Mouse (Mus musculus): ENCODE results near the gene Plin3. TPM values are rescaled to one million over a fixed set of nuclear protein-coding genes. Genes with fewer than 3 reads are reported as not detected.

The Plin3 gene
- polyA plus RNA-seq, 1 experiment from 2014 or later, result 26.2 TPM

GRCm38 (mm10) chr17:56282802-56283201 is 9.9 kb downstream of the Plin3 start:
- Histone ChIP-seq H3K27me3 (ENCODE audit: control insufficient read depth, insufficient read depth, low read length) (no peaks in the 10 kb centered on the region), H3K4me3 (ENCODE audit: low read depth, low read length) (no peak overlapping the region), H3K4me1 (replicated peaks; ENCODE audit: control insufficient read depth, insufficient read depth, low read length) (no peaks in the 10 kb centered on the region), H3K36me3 (ENCODE audit: control insufficient read depth, insufficient read depth, low read length) (no peaks in the 10 kb centered on the region), H3K9ac (ENCODE audit: low read depth, low read length) (no peak overlapping the region), H3K4me2 (replicated peaks; ENCODE audit: low read depth, low read length) (no peak overlapping the region), H3K9me3 (ENCODE audit: control insufficient read depth, low read length) (no peaks in the 10 kb centered on the region), H3K27ac (ENCODE audit: low read depth, low read length) (no peak overlapping the region)
- no peak for DNase-seq (ENCODE audit: low spot score)
- no peak for ATAC-seq (ENCODE audit: low FRiP score)
- 93% methylated on average over 4 of the region's 4 CpGs for WGBS

DNA sequence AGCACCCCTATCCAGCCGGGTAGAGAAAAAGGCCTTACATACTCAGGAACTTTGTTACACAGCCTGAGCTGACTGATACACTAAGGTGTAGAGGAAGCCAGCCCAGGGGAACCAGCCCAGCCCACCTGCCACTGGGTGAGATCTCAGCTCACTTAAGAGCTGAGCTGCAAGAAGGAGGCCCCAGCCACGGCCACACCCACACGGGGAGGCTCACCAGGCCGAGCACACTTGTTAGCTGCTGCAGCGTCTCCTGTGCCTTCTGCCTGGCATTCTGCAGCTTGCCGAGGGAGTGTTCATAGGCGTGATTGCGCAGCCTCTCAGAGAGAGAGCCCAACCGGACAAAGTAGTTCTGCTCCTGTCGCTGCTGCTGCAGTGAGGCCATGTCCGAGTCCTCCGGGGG is 11.5 kb downstream of the Plin3 start:
- WGBS, result 93% methylated on average over 12 of the region's 12 CpGs
- Histone ChIP-seq H3K36me3 (ENCODE audit: control insufficient read depth, insufficient read depth, low read length) (no peaks in the 10 kb centered on the region), H3K4me1 (replicated peaks; ENCODE audit: control insufficient read depth, insufficient read depth, low read length) (no peaks in the 10 kb centered on the region)

GRCm38 (mm10) chr17:56279481-56280155 is 13.1 kb downstream of the Plin3 start:
- no peaks in the 10 kb centered on the region for H3K36me3 ChIP-seq (ENCODE audit: control insufficient read depth, insufficient read depth, low read length)
- ATAC-seq (ENCODE audit: low FRiP score) (no peak), DNase-seq (ENCODE audit: low spot score) (no peak)
- 90% methylated on average over 12 of the region's 12 CpGs for WGBS
- H3K4me3 ChIP-seq (ENCODE audit: low read depth, low read length), result no peak overlapping the region
- no peak overlapping the region for H3K27ac ChIP-seq (ENCODE audit: low read depth, low read length)
- H3K9me3 ChIP-seq (ENCODE audit: control insufficient read depth, low read length), result no peaks in the 10 kb centered on the region
- no peaks in the 10 kb centered on the region for H3K4me1 ChIP-seq (replicated peaks; ENCODE audit: control insufficient read depth, insufficient read depth, low read length)
- H3K9ac ChIP-seq (ENCODE audit: low read depth, low read length), result no peak overlapping the region
- no peak overlapping the region for H3K4me2 ChIP-seq (replicated peaks; ENCODE audit: low read depth, low read length)
- H3K27me3 ChIP-seq (ENCODE audit: control insufficient read depth, insufficient read depth, low read length), result no peaks in the 10 kb centered on the region

More for the DNA sequence above, 11.5 kb downstream of the Plin3 start:
- Histone ChIP-seq H3K9ac (ENCODE audit: low read depth, low read length) (no peak overlapping the region), H3K27ac (ENCODE audit: low read depth, low read length) (no peak overlapping the region), H3K27me3 (ENCODE audit: control insufficient read depth, insufficient read depth, low read length) (no peaks in the 10 kb centered on the region), H3K9me3 (ENCODE audit: control insufficient read depth, low read length) (no peaks in the 10 kb centered on the region), H3K4me3 (ENCODE audit: low read depth, low read length) (no peak overlapping the region), H3K4me2 (replicated peaks; ENCODE audit: low read depth, low read length) (no peak overlapping the region)
- no peak for ATAC-seq (ENCODE audit: low FRiP score)
- no peak for DNase-seq (ENCODE audit: low spot score)

DNA sequence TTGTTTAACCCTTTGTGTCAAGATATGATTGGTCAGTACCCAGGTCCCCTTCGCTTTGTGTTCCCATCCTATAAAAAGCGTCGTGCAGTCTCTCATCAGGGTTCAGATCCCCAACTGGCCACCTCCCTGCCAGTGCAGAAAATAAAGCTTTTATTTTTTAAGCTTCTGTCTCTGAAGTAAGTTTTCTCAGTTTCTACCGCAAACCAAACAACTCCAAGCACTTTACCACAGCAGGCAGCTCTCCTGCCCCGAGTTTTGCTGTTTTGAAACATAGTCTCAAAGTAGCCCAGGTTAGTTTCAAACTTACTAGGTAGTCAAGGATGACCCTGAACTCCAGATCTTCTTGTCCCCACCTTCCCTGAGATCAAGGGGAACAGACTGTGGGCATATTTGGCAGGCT is 14.3 kb downstream of the Plin3 start:
- Histone ChIP-seq H3K9me3 (ENCODE audit: control insufficient read depth, low read length) (no peaks in the 10 kb centered on the region), H3K9ac (ENCODE audit: low read depth, low read length) (no peak overlapping the region), H3K27me3 (ENCODE audit: control insufficient read depth, insufficient read depth, low read length) (no peaks in the 10 kb centered on the region), H3K4me3 (ENCODE audit: low read depth, low read length) (no peak overlapping the region), H3K4me1 (replicated peaks; ENCODE audit: control insufficient read depth, insufficient read depth, low read length) (no peaks in the 10 kb centered on the region), H3K4me2 (replicated peaks; ENCODE audit: low read depth, low read length) (no peak overlapping the region), H3K27ac (ENCODE audit: low read depth, low read length) (no peak overlapping the region), H3K36me3 (ENCODE audit: control insufficient read depth, insufficient read depth, low read length) (no peaks in the 10 kb centered on the region)
- WGBS, result 91% methylated on average over 5 of the region's 5 CpGs
- no peak for ATAC-seq (ENCODE audit: low FRiP score)
- DNase-seq (ENCODE audit: low spot score), result no peak

DNA sequence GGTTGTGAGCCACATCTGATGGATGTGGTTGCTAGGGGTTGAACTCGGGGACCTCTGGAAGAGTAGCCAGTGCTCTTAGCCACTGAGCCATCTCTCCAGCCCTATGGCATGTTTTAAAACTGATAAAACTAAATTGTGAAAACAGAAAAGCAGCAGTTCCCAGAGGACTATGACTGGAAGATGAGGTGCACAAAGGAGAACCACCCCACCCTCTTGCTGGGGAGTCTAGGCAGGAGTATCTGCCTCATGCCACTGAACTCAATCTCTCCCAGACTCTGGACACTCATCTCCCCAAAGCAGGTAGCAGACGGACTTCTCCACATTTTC is 15.1 kb downstream of the Plin3 start:
- Histone ChIP-seq H3K4me3 (ENCODE audit: low read depth, low read length) (no peak overlapping the region), H3K27ac (ENCODE audit: low read depth, low read length) (no peak overlapping the region), H3K4me2 (replicated peaks; ENCODE audit: low read depth, low read length) (no peak overlapping the region), H3K9me3 (ENCODE audit: control insufficient read depth, low read length) (no peaks in the 10 kb centered on the region), H3K36me3 (ENCODE audit: control insufficient read depth, insufficient read depth, low read length) (no peaks in the 10 kb centered on the region), H3K27me3 (ENCODE audit: control insufficient read depth, insufficient read depth, low read length) (no peaks in the 10 kb centered on the region), H3K4me1 (replicated peaks; ENCODE audit: control insufficient read depth, insufficient read depth, low read length) (no peaks in the 10 kb centered on the region), H3K9ac (ENCODE audit: low read depth, low read length) (no peak overlapping the region)
- WGBS, result 53% methylated on average over 2 of the region's 2 CpGs
- no peak for DNase-seq (ENCODE audit: low spot score)
- peak; percentile 10; the same call in 1 of the 2 replicates for ATAC-seq (ENCODE audit: low FRiP score)

DNA sequence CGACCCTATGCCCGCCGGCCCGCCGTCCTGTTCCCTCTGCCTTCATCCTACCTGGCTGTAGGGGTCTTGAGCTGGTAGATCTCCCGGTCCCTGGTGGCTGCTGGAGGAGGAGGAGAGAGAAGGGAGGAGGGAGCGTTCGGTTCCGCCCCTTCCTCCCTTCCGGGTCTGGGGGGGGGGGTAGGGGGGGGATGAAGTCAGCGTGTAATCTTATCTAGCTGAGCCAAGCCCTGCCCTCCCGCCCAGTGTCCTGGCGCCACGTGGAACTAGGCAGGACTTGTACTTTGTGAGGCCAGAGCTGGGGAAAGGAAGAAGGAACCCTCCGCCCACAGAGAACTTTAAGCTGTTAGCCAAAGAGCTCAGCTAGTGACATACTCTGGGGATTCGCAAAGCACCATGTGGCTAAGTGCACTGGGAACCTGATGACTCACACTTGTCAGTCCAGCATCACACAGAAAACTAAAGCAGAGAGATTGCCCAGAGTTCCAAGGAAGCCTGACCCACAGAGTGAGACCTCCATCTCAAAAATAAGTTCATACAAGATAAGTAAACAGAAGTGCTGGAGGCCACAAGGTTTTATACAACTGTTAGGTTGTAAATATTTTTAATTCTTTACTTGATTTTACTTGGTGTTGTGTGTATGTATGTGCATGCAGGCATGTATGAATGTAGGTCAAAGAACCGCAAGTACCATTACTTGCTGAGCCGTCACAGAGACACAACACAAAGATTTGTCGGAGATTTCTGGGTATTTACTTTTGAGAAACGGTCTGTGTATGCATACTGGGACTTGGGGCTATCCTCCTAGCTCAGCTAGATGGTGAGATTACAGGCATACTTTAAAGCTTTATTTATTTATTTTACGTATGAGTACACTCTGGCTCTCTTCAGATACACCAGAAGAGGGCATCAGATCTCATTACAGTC is 15.8 kb downstream of the Plin3 start, which contains the start of gene Ticam1:
Gene Ticam1, minus strand, starts transcription at position 144 of the 924 bp plus-strand sequence.
- ATAC-seq (ENCODE audit: low FRiP score), result peak; percentile 89
- H3K9me3 ChIP-seq (ENCODE audit: control insufficient read depth, low read length), result no peaks in the 10 kb centered on the region
- H3K27ac ChIP-seq (ENCODE audit: low read depth, low read length), result peak within 1 kb of the TSS; percentile 0; the same call in 1 of the 2 replicates
- DNase-seq (ENCODE audit: low spot score), result peak; percentile 88
- peak within 1 kb of the TSS; percentile 52 for H3K9ac ChIP-seq (ENCODE audit: low read depth, low read length)
- H3K4me1 ChIP-seq (replicated peaks; ENCODE audit: control insufficient read depth, insufficient read depth, low read length), result no peaks in the 10 kb centered on the region
- H3K4me2 ChIP-seq (replicated peaks; ENCODE audit: low read depth, low read length), result peak within 1 kb of the TSS; percentile 62
- no peaks in the 10 kb centered on the region for H3K36me3 ChIP-seq (ENCODE audit: control insufficient read depth, insufficient read depth, low read length)
- WGBS, result 10% methylated on average over 17 of the region's 21 CpGs
- peak within 1 kb of the TSS; percentile 36 for H3K4me3 ChIP-seq (ENCODE audit: low read depth, low read length)
- no peaks in the 10 kb centered on the region for H3K27me3 ChIP-seq (ENCODE audit: control insufficient read depth, insufficient read depth, low read length)

- WGBS, result 30% methylated on average over 5 of the region's 5 CpGs
- peak overlapping the region; percentile 36 for H3K4me3 ChIP-seq (ENCODE audit: low read depth, low read length)
- DNase-seq (ENCODE audit: low spot score), result no peak
- no peak for ATAC-seq (ENCODE audit: low FRiP score)
- H3K4me1 ChIP-seq (replicated peaks; ENCODE audit: control insufficient read depth, insufficient read depth, low read length), result no peaks in the 10 kb centered on the region
- 0 out of 2 replicates have a peak, but pooled peaks cover 2% of the 10 kb centered on the region for H3K36me3 ChIP-seq (ENCODE audit: control insufficient read depth, insufficient read depth, low read length)
- H3K9me3 ChIP-seq (ENCODE audit: control insufficient read depth, low read length), result no peaks in the 10 kb centered on the region
- H3K27me3 ChIP-seq (ENCODE audit: control insufficient read depth, insufficient read depth, low read length), result no peaks in the 10 kb centered on the region
- peak overlapping the region; percentile 62 for H3K4me2 ChIP-seq (replicated peaks; ENCODE audit: low read depth, low read length)
- H3K9ac ChIP-seq (ENCODE audit: low read depth, low read length), result peak overlapping the region; percentile 52
- H3K27ac ChIP-seq (ENCODE audit: low read depth, low read length), result no peak overlapping the region
Observed at GRCm38 (mm10) chr17:56275842-56276480, 16.7 kb downstream of the Plin3 start.

DNA sequence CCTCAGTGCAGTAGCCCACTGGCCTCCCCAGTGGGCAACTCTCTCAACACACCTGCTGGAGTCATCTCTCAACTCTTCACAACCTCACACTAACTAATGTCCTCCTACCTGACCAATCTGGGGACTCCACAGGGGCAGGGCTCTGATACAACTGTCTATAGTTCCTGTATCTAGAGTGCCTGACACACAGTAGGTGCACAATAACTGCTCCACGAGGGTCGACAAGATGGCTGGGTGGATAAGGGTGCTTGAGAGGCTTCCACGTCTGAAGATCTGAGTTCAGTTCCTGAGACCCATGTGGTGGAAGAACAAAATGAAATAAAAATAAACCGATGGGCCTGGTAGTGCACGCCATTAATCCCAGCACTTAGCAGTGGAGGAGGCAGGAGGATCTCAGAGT is 18.7 kb downstream of the Plin3 start:
- H3K27ac ChIP-seq (ENCODE audit: low read depth, low read length), result no peak overlapping the region
- no peak overlapping the region for H3K4me3 ChIP-seq (ENCODE audit: low read depth, low read length)
- ATAC-seq (ENCODE audit: low FRiP score), result no peak
- no peak for DNase-seq (ENCODE audit: low spot score)
- H3K4me1 ChIP-seq (replicated peaks; ENCODE audit: control insufficient read depth, insufficient read depth, low read length), result no peaks in the 10 kb centered on the region
- 0 out of 2 replicates have a peak, but pooled peaks cover 2% of the 10 kb centered on the region for H3K36me3 ChIP-seq (ENCODE audit: control insufficient read depth, insufficient read depth, low read length)
- no peak overlapping the region for H3K9ac ChIP-seq (ENCODE audit: low read depth, low read length)
- no peaks in the 10 kb centered on the region for H3K27me3 ChIP-seq (ENCODE audit: control insufficient read depth, insufficient read depth, low read length)
- H3K9me3 ChIP-seq (ENCODE audit: control insufficient read depth, low read length), result no peaks in the 10 kb centered on the region
- no peak overlapping the region for H3K4me2 ChIP-seq (replicated peaks; ENCODE audit: low read depth, low read length)
- 89% methylated on average over 5 of the region's 5 CpGs for WGBS
